Comparison of ENCODE assay signal across 8 mouse cellular contexts in the genomic region with DNA sequence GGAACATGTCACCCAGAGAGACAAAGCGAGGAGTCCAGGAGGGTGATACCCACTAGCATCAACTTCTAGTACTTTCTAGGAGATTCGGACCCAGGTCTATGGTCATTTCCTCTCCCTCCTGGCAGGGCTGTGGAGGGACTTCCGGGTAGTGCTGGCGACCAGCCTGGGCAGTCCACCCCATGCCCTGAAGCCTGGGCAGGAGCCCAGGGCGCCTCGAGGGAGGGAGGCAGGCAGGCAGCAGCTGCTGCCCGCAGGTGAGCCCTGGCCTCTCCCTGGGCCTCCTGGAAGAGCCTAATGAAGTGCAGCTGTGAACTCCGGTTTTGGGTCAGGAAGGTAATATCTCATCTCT.
DNase-seq lines count a peak whose midpoint lies in the region; ATAC-seq and TF ChIP-seq lines count a peak whose summit lies in the region.

No protein-coding gene starts in this region.

- H3K4me3 ChIP-seq in left cerebral cortex, adult 2 months, result no peak overlapping the region
- no peak overlapping the region for H3K4me3 ChIP-seq in hindbrain, postnatal 0 days (ENCODE audit: low read length)
- H3K4me3 ChIP-seq in lung, adult 2 months (replicated peaks; ENCODE audit: extremely low read depth, low read depth, low read length), result no peak overlapping the region
- peak overlapping the region; percentile 17 for H3K4me3 ChIP-seq in stomach, embryonic 16.5 days (replicated peaks; ENCODE audit: low read length)

- no peak for TF ChIP-seq CTCF in left cerebral cortex, adult 2 months (IDR thresholded peaks at IDR 0.05)
- no peak for TF ChIP-seq CTCF in hindbrain, postnatal 0 days (IDR thresholded peaks at IDR 0.05; ENCODE audit: low read depth)
- TF ChIP-seq CTCF in lung, adult 2 months (IDR thresholded peaks at IDR 0.05; ENCODE audit: insufficient read depth, low read length), result no peak

- intact Hi-C loops in left cerebral cortex, adult 2 months (cut with DNase I), result loop anchor here (5.0 kb wide), 1 partner anchor 121 kb away; no protein-coding TSS in a partner anchor

- WGBS in hindbrain, postnatal 0 days, result 30% methylated on average over 8 of the region's 8 CpGs
- WGBS in lung, adult 2 months, result 22% methylated on average over 8 of the region's 8 CpGs
- WGBS in stomach, embryonic 16.5 days, result 30% methylated on average over 8 of the region's 8 CpGs

- H3K27me3 ChIP-seq in hindbrain, postnatal 0 days (ENCODE audit: insufficient read depth, low read length), result no peaks in the 10 kb centered on the region
- H3K27me3 ChIP-seq in stomach, embryonic 16.5 days (ENCODE audit: control insufficient read depth, insufficient read depth, low read length), result no peaks in the 10 kb centered on the region

- DNase-seq in left cerebral cortex, adult 2 months (ENCODE audit: extremely low spot score in 1 of 2, low spot score in 2 of 2), result no peak
- DNase-seq in left cerebral cortex, adult 9 months (ENCODE audit: low spot score in 2 of 2), result no peak
- no peak for DNase-seq in hindbrain, postnatal 0 days (ENCODE audit: low spot score)
- no peak for DNase-seq in lung, adult 2 months
- DNase-seq in spleen, adult 12 weeks (ENCODE audit: low spot score), result no peak
- no peak for DNase-seq in natural killer cell, adult 2 months (ENCODE audit: low spot score in 2 of 2)
- no peak for DNase-seq in thymus, postnatal 36 days

- peak overlapping the region; percentile 83 for H3K27ac ChIP-seq in left cerebral cortex, adult 2 months
- peak overlapping the region; percentile 81 for H3K27ac ChIP-seq in hindbrain, postnatal 0 days
- H3K27ac ChIP-seq in stomach, embryonic 16.5 days (ENCODE audit: low read length), result peak overlapping the region; percentile 98

- 0 out of 2 replicates have a peak overlapping the region, but pooled peaks have one; percentile 18 for H3K9ac ChIP-seq in hindbrain, postnatal 0 days (replicated peaks; ENCODE audit: low read length)
- H3K9ac ChIP-seq in stomach, embryonic 16.5 days (ENCODE audit: low read length), result peak overlapping the region; percentile 68

- H3K36me3 ChIP-seq in hindbrain, postnatal 0 days (ENCODE audit: insufficient read depth, low read length), result no peaks in the 10 kb centered on the region
- no peaks in the 10 kb centered on the region for H3K36me3 ChIP-seq in stomach, embryonic 16.5 days (ENCODE audit: control insufficient read depth, insufficient read depth, low read length)

- no peak for ATAC-seq in hindbrain, postnatal 0 days
- peak; percentile 3; the same call in 1 of the 2 replicates for ATAC-seq in stomach, embryonic 16.5 days (ENCODE audit: insufficient read depth, low FRiP score)

- H3K4me2 ChIP-seq in hindbrain, postnatal 0 days (ENCODE audit: low read depth, low read length), result peak overlapping the region; percentile 34
- peak overlapping the region; percentile 47 for H3K4me2 ChIP-seq in stomach, embryonic 16.5 days (ENCODE audit: low read depth, low read length)

- H3K4me1 ChIP-seq in hindbrain, postnatal 0 days (ENCODE audit: insufficient read depth, low read length), result peaks cover 41% of the 10 kb centered on the region
- H3K4me1 ChIP-seq in lung, adult 2 months (ENCODE audit: control insufficient read depth, insufficient read depth, low read length), result peaks cover 18% of the 10 kb centered on the region
- peaks cover 54% of the 10 kb centered on the region for H3K4me1 ChIP-seq in stomach, embryonic 16.5 days (ENCODE audit: control insufficient read depth, insufficient read depth, low read length)

- 0 out of 2 replicates have a peak, but pooled peaks have one; percentile 3 for TF ChIP-seq POLR2A in lung, adult 2 months (IDR thresholded peaks at IDR 0.05; ENCODE audit: borderline replicate concordance, extremely low read depth, low read depth, low read length)

- H3K9me3 ChIP-seq in hindbrain, postnatal 0 days (ENCODE audit: low read length), result no peaks in the 10 kb centered on the region
- H3K9me3 ChIP-seq in stomach, embryonic 16.5 days (replicated peaks; ENCODE audit: control insufficient read depth, low read length), result no peaks in the 10 kb centered on the region
